Mouse (Mus musculus) skeletal muscle tissue, adult 2 months (tissue): ENCODE results near the gene Capn8.

Source experiments
- DNase-seq: peaks from one replicate; pipeline ENCODE4 v3.0.0-alpha.2; 2012; ENCODE audit warnings: low read depth, low spot score

Capn8 gene

GRCm38 (mm10) chr1:182550761-182551160 is 14.0 kb upstream of the Capn8 start:
- DNase-seq: no peak

GRCm38 (mm10) chr1:182553649-182554375 is 11.0 kb upstream of the Capn8 start:
- peak; percentile 32 for DNase-seq

GRCm38 (mm10) chr1:182558271-182558670 is 6.5 kb upstream of the Capn8 start:
- DNase-seq: no peak

GRCm38 (mm10) chr1:182559530-182559929 is 5.3 kb upstream of the Capn8 start:
- DNase-seq: no peak

GRCm38 (mm10) chr1:182560390-182561098 is 4.3 kb upstream of the Capn8 start:
- DNase-seq: no peak

- DNase-seq: no peak
Observed at GRCm38 (mm10) chr1:182561945-182562514, 2.8 kb upstream of the Capn8 start.

GRCm38 (mm10) chr1:182562576-182563370 is 2.0 kb upstream of the Capn8 start:
- DNase-seq: peak; percentile 31

- DNase-seq: no peak
Observed at GRCm38 (mm10) chr1:182565351-182565835, 586 bp downstream of the Capn8 start.

- no peak for DNase-seq
Observed at GRCm38 (mm10) chr1:182571148-182571547, 6.3 kb downstream of the Capn8 start.

GRCm38 (mm10) chr1:182571973-182572372 is 7.2 kb downstream of the Capn8 start:
- no peak for DNase-seq

GRCm38 (mm10) chr1:182573856-182574665 is 9.3 kb downstream of the Capn8 start:
- no peak for DNase-seq

GRCm38 (mm10) chr1:182574666-182575049 is 9.9 kb downstream of the Capn8 start:
- no peak for DNase-seq

- DNase-seq: no peak
Observed at GRCm38 (mm10) chr1:182584169-182584568, 19.4 kb downstream of the Capn8 start.

- DNase-seq: no peak
Observed at GRCm38 (mm10) chr1:182585162-182585840, 20.5 kb downstream of the Capn8 start.

GRCm38 (mm10) chr1:182587706-182588105 is 22.9 kb downstream of the Capn8 start:
- no peak for DNase-seq

- no peak for DNase-seq
Observed at GRCm38 (mm10) chr1:182591491-182591890, 26.7 kb downstream of the Capn8 start.

- DNase-seq: no peak
Observed at GRCm38 (mm10) chr1:182592436-182592835, 27.6 kb downstream of the Capn8 start.

GRCm38 (mm10) chr1:182605330-182606150 is 40.7 kb downstream of the Capn8 start:
- no peak for DNase-seq

GRCm38 (mm10) chr1:182609701-182610335 is 45.0 kb downstream of the Capn8 start:
- DNase-seq: peak; percentile 2
